Mouse (Mus musculus): ENCODE measurements around the gene Lama4.

Lama4 gene

DNA sequence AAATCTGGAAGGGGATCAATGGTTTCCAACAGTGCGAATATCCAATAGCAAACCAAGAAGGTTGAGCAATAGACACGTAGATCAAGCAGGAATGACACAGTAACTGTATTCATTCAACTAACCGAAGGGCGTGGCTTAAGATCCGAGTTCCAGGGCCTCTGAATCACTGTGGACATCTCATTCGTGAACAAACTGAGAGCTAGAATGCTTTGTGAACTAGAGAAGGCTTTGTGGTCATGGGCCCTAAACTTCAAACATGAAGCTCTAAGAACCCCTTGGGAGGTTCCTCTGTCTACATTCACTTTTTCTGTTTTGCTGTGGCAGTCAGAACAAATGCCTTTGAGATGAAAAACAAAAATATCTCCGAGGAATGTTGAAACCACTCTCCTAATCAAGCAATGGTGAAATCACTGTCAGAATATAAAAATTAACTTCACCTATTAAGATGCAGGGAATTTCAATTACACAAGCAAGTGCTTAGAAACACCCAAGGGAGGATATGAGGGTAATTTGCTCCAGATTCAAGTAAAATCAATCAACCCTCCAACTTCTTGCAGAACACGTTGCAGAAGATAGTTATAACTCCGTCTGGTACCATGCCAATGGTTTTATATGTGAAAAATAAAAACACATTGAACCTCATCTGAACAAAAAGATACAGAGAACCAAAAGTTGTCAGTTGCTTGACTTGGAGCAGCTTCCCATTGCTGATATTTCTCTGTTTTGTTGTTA lies 29.6 kb downstream of the Lama4 start:
- no peak for DNase-seq (ENCODE audit: low spot score in 2 of 2)

DNA sequence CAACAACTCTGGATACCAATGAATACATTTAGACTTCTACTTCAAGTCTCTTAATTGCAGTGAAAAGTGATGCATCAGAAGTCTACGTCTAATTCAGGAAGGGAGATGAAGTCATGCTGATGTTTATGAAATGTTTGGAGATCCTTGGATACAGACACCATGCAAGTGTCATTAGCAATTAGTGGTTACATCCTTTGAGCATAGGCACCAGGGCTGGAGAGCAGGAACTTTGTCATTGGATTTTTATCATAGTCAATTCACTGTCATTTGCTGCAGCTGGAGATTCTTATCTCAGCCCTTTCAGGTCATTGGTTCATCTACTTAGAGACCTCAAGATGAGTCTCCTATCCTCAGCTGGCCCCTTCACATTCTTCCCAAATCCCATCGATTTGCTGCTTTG lies 30.6 kb downstream of the Lama4 start:
- no peak for DNase-seq (ENCODE audit: low spot score in 2 of 2)

DNA sequence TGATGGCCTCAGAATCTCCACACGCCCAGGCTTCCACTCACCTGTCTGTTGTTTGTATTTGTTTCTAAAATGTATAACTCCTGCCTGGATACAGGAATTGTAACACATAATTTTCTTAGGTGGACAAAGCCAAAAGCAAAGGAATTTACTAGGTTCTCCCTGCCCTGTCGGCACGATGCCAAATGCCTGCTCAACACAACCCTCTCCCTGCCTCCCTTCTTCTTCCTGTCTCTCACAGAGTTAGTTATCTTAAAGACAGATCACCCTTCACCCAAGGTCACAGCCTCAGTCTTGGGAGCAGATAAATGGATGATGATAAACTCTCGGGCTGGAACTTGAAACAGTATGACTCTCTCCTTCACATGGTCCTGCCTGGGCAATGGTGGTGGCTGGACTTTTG lies 35.6 kb downstream of the Lama4 start:
- DNase-seq (ENCODE audit: low spot score in 2 of 2), result no peak

DNA sequence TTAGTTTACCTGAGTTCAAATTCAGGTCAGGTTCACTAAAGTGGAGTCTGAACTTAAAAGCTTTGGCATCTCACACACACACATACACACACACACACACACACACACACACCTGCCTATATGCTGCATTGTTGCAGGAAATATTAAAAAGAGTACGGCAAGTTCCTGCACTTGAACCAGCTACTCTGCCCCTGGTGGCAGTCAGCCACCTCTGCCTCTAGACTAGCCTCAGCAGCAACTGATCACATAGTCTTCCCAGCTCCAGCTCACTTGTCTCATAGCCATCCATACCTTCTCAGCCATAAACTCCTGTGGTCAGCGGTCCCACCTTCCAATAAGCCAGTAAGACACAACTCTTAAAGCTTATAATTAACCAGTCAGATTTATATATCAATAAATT lies 37.2 kb downstream of the Lama4 start:
- no peak for DNase-seq (ENCODE audit: low spot score in 2 of 2)

DNA sequence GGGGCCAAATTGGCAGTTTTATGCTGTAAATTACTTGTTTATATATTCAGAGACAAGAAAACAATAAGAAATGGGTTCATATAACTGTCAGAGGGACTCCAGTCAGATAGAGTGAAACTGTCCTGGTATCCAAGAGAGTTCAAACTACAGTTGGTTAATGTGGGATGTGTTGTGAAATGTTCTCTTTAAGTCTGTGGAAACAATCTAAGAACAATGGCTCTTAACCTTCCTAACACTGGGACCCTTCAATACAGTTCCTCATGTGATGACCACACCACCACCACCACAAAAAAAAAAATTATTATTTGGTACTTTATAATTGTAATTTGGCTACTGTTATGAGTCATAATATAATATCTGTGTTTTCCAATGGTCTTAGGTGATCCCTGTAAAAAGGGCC lies 38.2 kb downstream of the Lama4 start:
- no peak for DNase-seq (ENCODE audit: low spot score in 2 of 2)

DNA sequence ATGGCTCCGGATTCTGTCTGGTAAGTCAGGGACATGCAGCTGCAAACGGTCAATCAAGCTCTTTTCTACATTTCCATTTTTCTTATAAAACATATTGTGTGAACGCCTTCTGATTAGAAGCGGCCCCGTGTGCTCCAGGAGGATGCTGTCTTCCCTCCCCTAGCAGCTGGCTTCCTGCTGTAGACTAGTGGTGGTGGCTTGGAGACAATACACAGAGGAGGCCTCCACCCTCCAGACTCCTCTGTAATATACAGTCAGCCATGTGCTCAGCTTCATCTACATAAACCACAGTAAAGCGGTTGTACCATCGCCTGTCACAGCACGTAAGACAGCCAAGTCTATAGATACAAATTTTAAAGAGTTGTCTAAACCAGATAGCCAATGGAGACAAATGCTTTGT lies 40.2 kb downstream of the Lama4 start:
- DNase-seq (ENCODE audit: low spot score in 2 of 2), result no peak

DNA sequence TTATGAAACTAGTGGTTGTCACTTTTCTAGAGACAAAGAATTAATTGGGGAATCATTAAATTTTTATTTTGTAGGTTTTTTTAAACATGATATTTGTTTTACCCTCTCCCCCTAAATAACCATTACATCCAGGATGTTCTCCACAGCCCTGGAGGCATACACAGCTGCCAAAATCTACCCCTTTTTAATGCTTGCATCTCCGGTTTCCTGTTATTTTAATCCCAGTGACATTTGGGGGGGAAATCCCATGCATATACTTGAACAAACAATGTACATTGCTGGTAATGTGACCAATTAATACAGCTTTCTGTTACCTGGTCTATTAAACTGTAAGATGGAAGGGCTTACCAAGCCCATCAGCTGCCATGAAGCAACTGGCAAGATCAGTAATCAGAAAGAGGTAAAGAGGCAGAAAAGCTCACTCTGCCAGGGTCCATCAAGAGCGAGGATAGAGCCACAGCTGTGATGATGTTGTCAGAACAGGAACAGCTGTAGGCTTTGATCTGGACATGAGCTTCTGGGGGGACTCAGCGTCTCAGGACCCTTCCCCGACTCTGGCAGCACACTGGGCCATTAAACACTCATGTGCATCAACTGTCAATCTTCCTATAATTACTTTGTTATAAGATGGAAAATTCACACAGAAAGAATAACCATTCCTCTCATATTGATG lies 41.3 kb downstream of the Lama4 start:
- DNase-seq (ENCODE audit: low spot score in 2 of 2), result no peak

DNA sequence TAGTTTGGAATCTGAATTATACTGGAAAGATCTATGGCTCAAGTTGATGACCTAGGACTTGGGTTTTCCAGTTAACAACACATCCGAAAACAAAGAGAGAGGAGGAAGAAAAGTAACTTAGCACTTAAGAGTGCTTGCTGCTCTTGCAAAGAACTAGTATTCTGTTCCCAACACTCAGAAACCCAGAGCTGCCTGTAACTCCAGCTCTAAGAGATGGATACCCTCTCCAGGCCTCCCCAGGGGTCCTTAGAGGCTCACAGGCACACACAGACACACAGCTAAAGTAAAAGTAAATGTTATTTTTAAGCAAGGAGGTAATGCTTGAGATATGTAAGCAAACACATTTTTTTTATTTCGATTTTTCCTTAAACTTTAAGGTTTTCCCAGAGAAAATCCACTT lies 49.5 kb downstream of the Lama4 start:
- no peak for DNase-seq (ENCODE audit: low spot score in 2 of 2)

DNA sequence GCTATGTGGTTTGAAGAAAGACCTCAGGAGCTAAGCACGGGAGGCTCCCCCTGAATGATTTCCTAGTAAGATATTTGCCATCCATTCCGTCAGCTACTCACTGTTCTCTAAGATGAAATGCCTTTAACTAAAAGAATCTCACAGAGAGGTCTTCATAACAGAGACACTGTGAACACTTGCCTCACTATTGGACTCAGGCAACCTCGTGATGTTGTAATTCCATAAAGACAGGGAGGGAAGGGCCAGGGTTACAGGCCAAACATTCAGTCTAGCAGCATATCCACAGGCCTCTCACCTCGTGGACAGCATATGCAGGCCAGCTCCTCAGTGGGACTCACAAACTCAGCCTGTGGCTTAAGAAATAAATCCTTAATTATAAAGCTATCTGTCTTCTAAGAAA lies 52.7 kb downstream of the Lama4 start:
- no peak for DNase-seq (ENCODE audit: low spot score in 2 of 2)

DNA sequence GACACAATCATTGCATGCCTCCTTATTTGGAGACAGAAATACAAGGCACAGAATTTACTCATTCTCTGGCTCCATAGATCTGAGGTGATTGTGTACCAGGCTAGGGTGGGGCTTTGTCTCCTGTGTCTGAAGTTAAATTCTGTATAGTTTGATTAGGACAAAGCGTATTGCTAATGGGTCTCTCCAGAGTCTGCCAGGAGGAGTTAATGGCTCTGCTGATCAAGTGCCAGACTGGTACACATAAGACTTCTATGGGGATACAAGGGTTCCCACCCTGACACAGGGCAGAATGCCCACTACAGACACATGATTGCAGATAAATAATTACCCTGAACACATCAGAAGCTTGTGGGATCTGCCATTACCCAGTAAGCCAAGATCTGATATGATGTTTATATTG lies 53.3 kb downstream of the Lama4 start:
- no peak for DNase-seq (ENCODE audit: low spot score in 2 of 2)

DNA sequence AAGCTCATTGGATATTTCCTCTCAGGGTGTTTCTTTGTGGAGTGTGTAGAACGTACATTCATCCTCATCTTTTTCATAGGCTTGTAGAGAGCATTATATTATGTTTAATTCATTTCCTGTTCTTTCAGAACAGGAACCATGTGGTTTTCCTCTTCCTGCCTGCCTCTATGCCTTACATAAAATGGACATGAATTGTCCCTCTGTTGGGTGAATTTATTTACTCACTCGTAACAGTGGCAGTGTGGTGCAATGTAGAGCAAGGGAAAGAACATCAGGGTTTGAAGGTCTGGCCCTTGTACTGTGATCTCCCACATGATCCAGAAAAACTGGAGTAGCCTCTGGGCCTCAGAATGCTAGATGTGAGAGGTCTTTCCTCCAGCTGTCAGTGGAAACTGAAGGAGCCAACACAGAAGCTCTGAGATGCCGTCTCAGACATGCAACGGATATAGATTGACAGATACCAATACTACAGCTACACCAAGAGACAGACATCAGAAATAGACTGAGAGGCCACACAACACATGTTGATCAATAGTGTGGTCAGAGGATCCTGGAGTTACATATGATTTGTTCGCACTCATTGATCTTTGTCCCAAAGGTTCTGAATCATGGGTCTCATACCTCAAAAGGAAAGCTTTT lies 58.4 kb downstream of the Lama4 start:
- DNase-seq (ENCODE audit: low spot score in 2 of 2), result no peak

DNA sequence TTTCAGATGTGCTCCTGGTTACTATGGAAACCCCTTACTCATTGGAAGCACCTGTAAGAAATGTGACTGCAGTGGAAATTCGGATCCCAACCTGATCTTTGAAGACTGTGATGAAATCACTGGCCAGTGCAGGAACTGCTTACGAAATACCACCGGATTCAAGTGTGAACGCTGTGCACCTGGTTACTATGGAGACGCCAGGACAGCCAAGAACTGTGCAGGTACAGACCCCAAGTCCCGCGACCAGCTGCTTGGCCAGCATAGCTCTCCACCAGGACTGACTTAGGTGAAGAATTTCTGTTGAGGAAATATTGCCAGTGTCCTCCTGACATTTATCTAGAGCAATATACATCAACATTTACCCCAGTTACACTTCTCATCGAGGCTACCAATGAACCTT lies 61.2 kb downstream of the Lama4 start:
- no peak for DNase-seq (ENCODE audit: low spot score in 2 of 2)

DNA sequence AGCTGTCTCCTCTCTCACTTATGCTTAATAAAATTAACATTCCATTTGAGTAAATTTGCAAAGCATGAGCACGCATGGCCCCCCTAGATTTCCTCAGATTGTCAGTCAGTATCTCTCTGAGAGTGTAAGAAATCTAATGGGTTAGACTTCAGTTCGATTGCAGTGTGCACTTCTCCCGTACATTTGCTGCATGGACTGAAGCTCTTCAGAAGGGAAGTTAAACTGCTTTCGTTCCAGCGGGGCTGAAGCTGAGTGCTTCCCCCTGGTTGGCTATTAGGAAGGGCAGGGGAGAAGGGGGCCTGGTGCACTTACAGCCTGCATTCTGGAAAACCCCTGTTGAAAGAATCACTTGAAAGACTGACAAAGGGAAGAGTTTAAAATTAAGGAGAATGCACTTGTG lies 61.7 kb downstream of the Lama4 start:
- DNase-seq (ENCODE audit: low spot score in 2 of 2), result no peak

DNA sequence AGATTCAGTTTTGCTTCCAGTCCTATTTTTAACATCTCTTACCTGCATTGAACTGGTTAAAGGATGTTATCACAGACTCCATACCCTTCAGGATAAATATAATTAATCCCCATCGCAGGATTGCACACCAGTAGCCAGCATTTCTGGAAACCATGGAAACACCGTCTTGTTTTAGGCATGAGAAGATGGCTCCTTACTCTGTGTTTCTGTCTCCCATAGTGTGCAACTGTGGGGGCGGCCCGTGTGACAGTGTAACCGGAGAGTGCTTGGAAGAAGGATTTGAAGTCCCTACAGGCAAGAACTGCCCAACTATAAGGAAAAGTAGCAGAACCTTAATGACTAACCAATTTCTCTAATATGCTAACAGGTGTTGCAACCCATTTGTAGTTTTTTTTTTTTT lies 63.1 kb downstream of the Lama4 start:
- DNase-seq (ENCODE audit: low spot score in 2 of 2), result no peak

DNA sequence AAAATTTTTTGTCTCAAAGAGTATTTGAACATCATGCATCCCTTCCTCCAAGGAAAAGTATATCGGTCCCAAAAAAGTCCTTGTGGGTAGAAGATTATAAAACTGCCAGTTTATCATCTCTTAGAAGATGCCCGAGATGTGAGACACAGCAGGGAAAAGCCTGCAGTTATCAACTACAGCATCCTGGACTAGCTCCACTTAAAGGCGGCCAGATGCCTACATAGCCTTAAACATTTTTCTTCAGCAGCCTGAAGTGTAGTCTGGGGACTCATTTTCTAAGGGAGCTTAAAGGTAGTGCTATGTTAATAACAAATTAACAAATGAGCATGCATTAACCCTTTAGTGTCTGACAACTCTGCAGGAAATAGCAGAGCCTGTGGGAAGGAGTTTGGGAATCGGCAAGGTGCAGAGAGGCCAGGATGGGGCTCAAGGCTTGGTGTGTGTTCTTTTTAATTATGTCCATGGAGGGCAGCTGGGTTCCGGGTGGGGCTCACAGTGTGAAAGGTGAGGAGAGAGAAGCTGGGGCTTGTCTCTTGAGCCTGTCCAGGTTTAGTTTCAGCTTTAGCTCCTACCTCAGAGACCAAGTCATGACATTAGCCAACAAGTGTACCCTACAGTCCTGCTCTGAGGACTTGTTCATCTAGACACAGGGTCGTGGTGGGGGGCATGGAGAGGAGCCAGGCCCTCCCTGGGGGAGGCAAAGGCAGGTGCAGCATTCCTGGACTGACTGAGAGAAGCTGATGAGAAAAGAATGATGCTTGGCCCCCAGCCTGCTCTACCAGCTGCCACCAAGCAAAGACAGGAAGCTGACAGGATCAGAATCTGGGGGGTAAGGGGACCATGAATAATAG lies 64.2 kb downstream of the Lama4 start:
- DNase-seq (ENCODE audit: low spot score in 2 of 2), result no peak

DNA sequence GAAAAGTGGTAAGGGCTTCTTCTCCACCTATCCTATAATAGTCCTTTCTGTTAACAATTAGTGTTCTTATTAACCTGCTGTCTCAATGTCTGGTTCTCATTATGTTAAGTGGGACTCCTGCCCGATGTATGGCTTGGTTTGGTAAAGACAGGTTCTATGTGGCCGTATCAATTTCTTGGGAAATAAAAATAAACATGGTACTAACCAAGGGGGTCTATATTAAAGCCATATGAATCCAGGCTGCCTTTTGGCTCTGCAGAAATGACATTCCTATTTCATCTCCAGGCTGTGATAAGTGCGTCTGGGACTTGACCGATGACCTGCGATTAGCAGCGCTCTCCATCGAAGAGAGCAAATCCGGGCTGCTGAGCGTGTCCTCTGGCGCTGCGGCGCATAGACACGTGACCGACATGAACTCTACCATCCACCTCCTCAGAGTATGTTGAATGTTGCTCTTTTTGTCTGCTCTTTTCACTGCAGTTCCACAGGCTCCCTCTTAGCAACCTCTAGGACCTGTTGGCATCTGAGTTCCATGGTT lies 64.9 kb downstream of the Lama4 start:
- DNase-seq (ENCODE audit: low spot score in 2 of 2), result no peak

DNA sequence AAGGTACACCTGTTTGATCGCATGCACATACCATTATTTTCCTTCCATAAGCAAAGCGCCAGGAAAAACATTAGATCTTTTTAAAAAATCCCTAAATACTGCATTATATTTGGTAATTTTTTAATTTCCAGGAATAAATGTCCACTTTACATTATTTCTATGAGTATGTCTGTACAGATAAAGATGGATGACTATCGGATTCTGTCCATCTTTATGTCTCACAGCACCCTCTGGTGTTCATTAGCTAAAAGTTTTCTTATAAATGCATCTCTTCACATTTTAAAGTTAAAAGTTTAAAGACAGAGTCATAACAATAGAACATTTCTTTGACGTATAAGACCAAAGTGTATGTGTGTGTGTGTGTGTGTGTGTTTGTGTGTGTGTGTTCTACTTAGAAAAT lies 74.2 kb downstream of the Lama4 start:
- DNase-seq (ENCODE audit: low spot score in 2 of 2), result no peak

DNA sequence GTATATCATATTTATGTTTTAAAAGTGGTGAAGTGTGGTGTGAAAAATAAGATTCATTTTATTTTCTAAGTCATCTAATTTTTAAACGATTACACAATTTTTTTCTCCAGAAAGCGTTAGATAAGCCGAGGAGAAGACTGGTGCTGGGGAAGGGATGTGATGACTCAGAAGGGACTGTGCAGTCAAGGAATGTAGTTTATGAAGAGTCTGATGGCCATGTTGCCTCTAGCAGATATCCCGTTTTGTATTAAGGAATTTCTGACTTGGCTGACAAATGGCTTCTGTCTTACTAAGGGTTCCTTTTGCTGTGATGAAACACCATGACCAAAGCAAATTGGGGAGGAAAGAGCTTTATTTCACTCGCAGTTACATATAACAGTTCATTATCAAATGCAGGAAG lies 74.7 kb downstream of the Lama4 start:
- DNase-seq (ENCODE audit: low spot score in 2 of 2), result no peak

DNA sequence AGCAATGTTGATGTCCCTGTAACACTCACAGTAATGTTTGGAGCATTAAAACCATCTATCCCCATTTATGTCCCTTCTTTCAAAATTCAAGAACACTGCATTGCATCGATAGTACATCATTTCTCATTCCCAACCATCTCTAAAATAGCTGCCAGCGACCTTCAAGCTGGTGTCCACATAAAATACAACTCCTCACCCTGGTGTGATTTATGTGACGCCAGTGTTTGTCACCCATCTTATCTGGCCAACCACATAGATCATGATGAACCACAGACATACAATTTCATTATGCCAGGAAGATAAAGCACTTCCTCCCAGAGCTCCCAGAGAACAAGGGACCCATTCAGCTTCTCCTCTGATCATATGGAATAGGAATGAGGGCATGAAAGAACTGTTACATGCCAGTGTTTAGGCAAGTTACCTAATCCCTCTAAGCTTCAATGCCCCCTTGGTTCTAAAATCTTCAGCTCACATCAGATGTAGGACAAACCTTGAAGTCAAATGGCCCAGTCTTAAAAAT lies 79.2 kb downstream of the Lama4 start:
- DNase-seq (ENCODE audit: low spot score in 2 of 2), result no peak

DNA sequence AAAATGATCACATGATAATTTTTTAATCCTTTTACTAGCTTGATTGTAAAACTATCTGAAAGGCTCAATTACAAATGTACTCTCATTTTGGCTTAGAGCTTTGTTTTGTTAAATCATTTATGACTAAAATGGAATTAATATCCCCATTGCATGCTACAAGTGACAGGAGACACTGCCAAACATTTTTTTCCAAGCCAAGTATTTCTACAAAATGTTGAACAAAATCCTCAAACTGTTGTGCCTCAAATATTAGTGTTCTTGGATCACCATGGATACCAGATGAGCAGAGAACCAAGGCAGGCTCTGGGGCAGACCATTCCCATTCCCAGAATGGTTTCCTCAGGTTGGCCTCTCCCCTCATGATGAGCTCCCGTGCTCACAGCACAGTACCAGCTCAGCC lies 79.8 kb downstream of the Lama4 start:
- DNase-seq (ENCODE audit: low spot score in 2 of 2), result no peak

DNA sequence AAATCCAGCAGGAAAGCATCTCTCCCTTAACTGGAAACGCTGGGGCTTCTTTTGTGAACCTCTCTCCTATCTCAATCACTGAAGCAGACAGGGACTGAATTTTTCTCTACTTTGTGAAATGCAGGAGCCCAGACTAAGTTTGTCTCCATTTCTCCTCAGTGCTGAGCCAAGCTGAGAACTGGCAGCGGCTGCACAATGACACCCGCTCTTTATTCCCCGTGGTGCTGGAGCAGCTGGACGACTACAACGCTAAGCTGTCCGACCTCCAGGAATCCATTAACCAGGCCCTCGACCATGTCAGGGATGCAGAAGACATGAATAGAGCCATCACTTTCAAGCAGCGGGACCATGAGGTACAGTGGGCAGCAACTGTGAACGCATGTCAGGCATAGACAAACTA lies 82.5 kb downstream of the Lama4 start:
- DNase-seq (ENCODE audit: low spot score in 2 of 2), result no peak
